Mouse (Mus musculus): ENCODE data around the gene Denr. TPM values are rescaled to one million over a fixed set of nuclear protein-coding genes. Genes with fewer than 3 reads are reported as not detected.

Gene Denr
- 89.2 and 89.5 TPM in 2 replicates for polyA plus RNA-seq (2014; fragmentation: Nextera tagmentation; extraction: Ambion mirVana)

DNA sequence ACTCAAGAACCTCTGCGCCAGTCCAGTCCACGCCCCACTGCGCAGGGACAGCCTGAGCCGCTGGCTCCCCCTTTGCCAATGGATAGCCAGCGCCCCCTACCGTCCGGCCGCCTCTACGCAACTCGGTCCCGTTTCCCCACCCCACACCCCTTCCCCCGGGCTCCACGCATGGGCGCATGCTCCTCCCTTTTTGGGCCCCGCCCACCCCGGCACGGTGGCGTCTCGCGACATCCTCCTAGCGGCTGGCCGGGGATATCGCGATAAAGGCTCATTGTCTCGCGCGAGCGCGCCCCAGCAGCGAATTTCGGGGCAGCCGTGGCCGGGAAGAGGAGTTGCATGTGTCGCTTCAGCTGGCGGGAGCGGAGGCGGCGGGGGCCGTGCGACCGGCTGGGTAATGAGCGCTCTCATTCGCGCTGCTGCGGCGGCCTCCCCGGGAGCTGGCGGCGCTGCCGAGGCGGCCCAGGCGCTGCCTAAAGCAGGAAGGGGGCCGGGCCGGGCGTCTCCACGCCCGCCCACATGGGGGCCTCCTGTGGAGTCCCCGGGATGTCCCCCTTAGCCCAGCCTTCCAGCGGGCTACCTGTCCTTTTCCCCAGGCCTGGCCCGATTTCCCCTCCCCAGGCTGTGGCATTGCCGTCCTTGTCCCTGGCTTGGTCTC, at the start of gene Denr:
Gene Denr, plus strand, starts transcription at position 200 of the 655 bp plus-strand sequence.
- H3K9me3 ChIP-seq (ENCODE audit: control insufficient read depth, low read length), result no peaks in the 10 kb centered on the region
- peak within 1 kb of the TSS; percentile 78 to 83; a peak in 3 of 4 replicates for H3K27ac ChIP-seq (replicated peaks in 1 of 2; ENCODE audit: control insufficient read depth in 1 of 2, insufficient read depth in 1 of 2, low read depth in 2 of 2, low read length in 2 of 2)
- peak within 1 kb of the TSS; percentile 72 to 91 for H3K4me3 ChIP-seq (ENCODE audit: control insufficient read depth in 1 of 2, insufficient read depth in 1 of 2, low read depth in 1 of 2, low read length in 2 of 2)
- peaks cover 37% of the 10 kb centered on the region for H3K36me3 ChIP-seq (ENCODE audit: control insufficient read depth, insufficient read depth, low read length)
- peak within 1 kb of the TSS; percentile 98 for H3K9ac ChIP-seq (ENCODE audit: low read length)
- no peaks in the 10 kb centered on the region for H3K27me3 ChIP-seq (ENCODE audit: control insufficient read depth, insufficient read depth, low read length)
- WGBS, result under 1% methylated on average over 61 of the region's 61 CpGs
- H3K4me2 ChIP-seq (ENCODE audit: low read length), result peak within 1 kb of the TSS; percentile 86
- ATAC-seq (ENCODE audit: insufficient number of reproducible peaks, insufficient read depth, low FRiP score, low read depth), result peak; percentile 92
- peaks cover 7 to 12% of the 10 kb centered on the region in 2 experiments for H3K4me1 ChIP-seq (ENCODE audit: control insufficient read depth in 2 of 2, insufficient read depth in 2 of 2, low read length in 2 of 2)

GRCm38 (mm10) chr5:123858798-123859197, 48.2 kb upstream of the Denr start:
- Histone ChIP-seq H3K9ac (ENCODE audit: low read length) (no peak overlapping the region), H3K36me3 (ENCODE audit: control insufficient read depth, insufficient read depth, low read length) (no peaks in the 10 kb centered on the region), H3K9me3 (ENCODE audit: control insufficient read depth, low read length) (no peaks in the 10 kb centered on the region), H3K4me2 (ENCODE audit: low read length) (no peak overlapping the region), H3K4me3 (ENCODE audit: control insufficient read depth in 1 of 2, insufficient read depth in 1 of 2, low read depth in 1 of 2, low read length in 2 of 2) (no peak overlapping the region), H3K27ac (replicated peaks in 1 of 2; ENCODE audit: control insufficient read depth in 1 of 2, insufficient read depth in 1 of 2, low read depth in 2 of 2, low read length in 2 of 2) (no peak overlapping the region), H3K4me1 (ENCODE audit: control insufficient read depth in 2 of 2, insufficient read depth in 2 of 2, low read length in 2 of 2) (no peaks in the 10 kb centered on the region), H3K27me3 (ENCODE audit: control insufficient read depth, insufficient read depth, low read length) (no peaks in the 10 kb centered on the region)
- ATAC-seq (ENCODE audit: insufficient number of reproducible peaks, insufficient read depth, low FRiP score, low read depth), result no peak
- WGBS, result 75% methylated on average over 11 of the region's 11 CpGs

- H3K4me2 ChIP-seq (ENCODE audit: low read length), result no peak overlapping the region; the same call in 1 of the 2 replicates
- H3K4me1 ChIP-seq (ENCODE audit: control insufficient read depth in 2 of 2, insufficient read depth in 2 of 2, low read length in 2 of 2), result no peaks in the 10 kb centered on the region
- H3K9ac ChIP-seq (ENCODE audit: low read length), result no peak overlapping the region
- no peaks in the 10 kb centered on the region for H3K27me3 ChIP-seq (ENCODE audit: control insufficient read depth, insufficient read depth, low read length)
- no peaks in the 10 kb centered on the region for H3K36me3 ChIP-seq (ENCODE audit: control insufficient read depth, insufficient read depth, low read length)
- ATAC-seq (ENCODE audit: insufficient number of reproducible peaks, insufficient read depth, low FRiP score, low read depth), result no peak
- H3K27ac ChIP-seq (replicated peaks in 1 of 2; ENCODE audit: control insufficient read depth in 1 of 2, insufficient read depth in 1 of 2, low read depth in 2 of 2, low read length in 2 of 2), result no peak overlapping the region
- 68% methylated on average over 15 of the region's 15 CpGs for WGBS
- H3K4me3 ChIP-seq (ENCODE audit: control insufficient read depth in 1 of 2, insufficient read depth in 1 of 2, low read depth in 1 of 2, low read length in 2 of 2), result no peak overlapping the region
- H3K9me3 ChIP-seq (ENCODE audit: control insufficient read depth, low read length), result no peaks in the 10 kb centered on the region
Measured at GRCm38 (mm10) chr5:123862374-123863350, 44.3 kb upstream of the Denr start.

DNA sequence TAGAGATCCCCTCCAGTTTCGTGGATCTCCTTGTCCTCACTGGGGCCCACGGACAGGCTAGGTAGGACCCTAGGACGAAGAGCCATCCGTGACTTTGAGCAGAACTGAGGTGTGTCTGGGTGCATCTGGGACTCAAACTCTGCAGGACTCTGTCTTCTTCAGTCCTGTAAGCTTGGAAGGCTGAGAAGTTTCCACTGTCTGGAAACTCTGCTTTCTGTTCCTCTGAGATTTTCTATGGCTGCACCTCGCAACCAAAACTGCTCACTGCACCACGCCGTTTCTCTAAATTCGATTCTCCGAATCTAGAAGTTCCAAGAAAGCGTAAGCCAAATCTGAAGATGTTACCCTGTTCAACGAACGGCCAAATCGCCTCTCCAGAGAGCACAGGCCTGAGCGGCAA, 43.0 kb upstream of the Denr start:
- H3K9ac ChIP-seq (ENCODE audit: low read length), result no peak overlapping the region
- no peak overlapping the region for H3K4me2 ChIP-seq (ENCODE audit: low read length)
- H3K9me3 ChIP-seq (ENCODE audit: control insufficient read depth, low read length), result no peaks in the 10 kb centered on the region
- H3K4me1 ChIP-seq (ENCODE audit: control insufficient read depth in 2 of 2, insufficient read depth in 2 of 2, low read length in 2 of 2), result no peaks in the 10 kb centered on the region
- 84% methylated on average over 14 of the region's 14 CpGs for WGBS
- no peaks in the 10 kb centered on the region for H3K36me3 ChIP-seq (ENCODE audit: control insufficient read depth, insufficient read depth, low read length)
- ATAC-seq (ENCODE audit: insufficient number of reproducible peaks, insufficient read depth, low FRiP score, low read depth), result no peak
- no peak overlapping the region for H3K4me3 ChIP-seq (ENCODE audit: control insufficient read depth in 1 of 2, insufficient read depth in 1 of 2, low read depth in 1 of 2, low read length in 2 of 2)
- no peaks in the 10 kb centered on the region for H3K27me3 ChIP-seq (ENCODE audit: control insufficient read depth, insufficient read depth, low read length)
- no peak overlapping the region for H3K27ac ChIP-seq (replicated peaks in 1 of 2; ENCODE audit: control insufficient read depth in 1 of 2, insufficient read depth in 1 of 2, low read depth in 2 of 2, low read length in 2 of 2)

DNA sequence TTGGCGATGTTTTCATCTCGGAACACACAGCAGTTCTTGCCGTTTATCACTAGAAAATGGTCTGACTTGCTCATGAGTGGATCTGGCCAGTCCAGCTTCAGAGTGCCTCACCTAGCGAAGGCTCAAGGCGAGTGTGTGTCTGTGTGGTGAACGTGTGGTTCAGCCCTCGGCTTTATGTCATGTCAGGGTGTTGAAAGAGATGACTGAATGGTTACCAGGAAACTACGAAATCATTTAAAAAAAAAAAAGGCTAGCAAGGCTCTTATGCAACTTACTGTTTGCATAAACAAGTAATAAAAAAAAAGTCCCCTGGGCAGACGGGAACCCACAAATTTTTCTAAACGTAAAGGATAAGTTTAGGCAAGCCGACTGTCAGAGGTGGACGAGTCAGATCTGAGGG, 41.6 kb upstream of the Denr start, which contains the start of gene Hcar2:
Gene Hcar2, minus strand, starts transcription at position 135 of the 400 bp plus-strand sequence.
- Histone ChIP-seq H3K27me3 (ENCODE audit: control insufficient read depth, insufficient read depth, low read length) (no peaks in the 10 kb centered on the region), H3K9me3 (ENCODE audit: control insufficient read depth, low read length) (no peaks in the 10 kb centered on the region), H3K9ac (ENCODE audit: low read length) (no peak within 1 kb of the TSS), H3K36me3 (ENCODE audit: control insufficient read depth, insufficient read depth, low read length) (no peaks in the 10 kb centered on the region), H3K4me3 (ENCODE audit: control insufficient read depth in 1 of 2, insufficient read depth in 1 of 2, low read depth in 1 of 2, low read length in 2 of 2) (no peak within 1 kb of the TSS), H3K4me2 (ENCODE audit: low read length) (no peak within 1 kb of the TSS), H3K27ac (replicated peaks in 1 of 2; ENCODE audit: control insufficient read depth in 1 of 2, insufficient read depth in 1 of 2, low read depth in 2 of 2, low read length in 2 of 2) (no peak within 1 kb of the TSS), H3K4me1 (ENCODE audit: control insufficient read depth in 2 of 2, insufficient read depth in 2 of 2, low read length in 2 of 2) (no peaks in the 10 kb centered on the region)
- ATAC-seq (ENCODE audit: insufficient number of reproducible peaks, insufficient read depth, low FRiP score, low read depth), result no peak
- WGBS, result 77% methylated on average over 12 of the region's 12 CpGs

- no peaks in the 10 kb centered on the region for H3K36me3 ChIP-seq (ENCODE audit: control insufficient read depth, insufficient read depth, low read length)
- H3K4me2 ChIP-seq (ENCODE audit: low read length), result no peak overlapping the region
- no peaks in the 10 kb centered on the region for H3K27me3 ChIP-seq (ENCODE audit: control insufficient read depth, insufficient read depth, low read length)
- no peak overlapping the region for H3K27ac ChIP-seq (replicated peaks in 1 of 2; ENCODE audit: control insufficient read depth in 1 of 2, insufficient read depth in 1 of 2, low read depth in 2 of 2, low read length in 2 of 2)
- no peak for ATAC-seq (ENCODE audit: insufficient number of reproducible peaks, insufficient read depth, low FRiP score, low read depth)
- H3K9ac ChIP-seq (ENCODE audit: low read length), result no peak overlapping the region
- H3K4me3 ChIP-seq (ENCODE audit: control insufficient read depth in 1 of 2, insufficient read depth in 1 of 2, low read depth in 1 of 2, low read length in 2 of 2), result no peak overlapping the region
- no peaks in the 10 kb centered on the region for H3K4me1 ChIP-seq (ENCODE audit: control insufficient read depth in 2 of 2, insufficient read depth in 2 of 2, low read length in 2 of 2)
- 77% methylated on average over 4 of the region's 4 CpGs for WGBS
- H3K9me3 ChIP-seq (ENCODE audit: control insufficient read depth, low read length), result no peaks in the 10 kb centered on the region
Measured at GRCm38 (mm10) chr5:123866457-123866856, 40.5 kb upstream of the Denr start.

DNA sequence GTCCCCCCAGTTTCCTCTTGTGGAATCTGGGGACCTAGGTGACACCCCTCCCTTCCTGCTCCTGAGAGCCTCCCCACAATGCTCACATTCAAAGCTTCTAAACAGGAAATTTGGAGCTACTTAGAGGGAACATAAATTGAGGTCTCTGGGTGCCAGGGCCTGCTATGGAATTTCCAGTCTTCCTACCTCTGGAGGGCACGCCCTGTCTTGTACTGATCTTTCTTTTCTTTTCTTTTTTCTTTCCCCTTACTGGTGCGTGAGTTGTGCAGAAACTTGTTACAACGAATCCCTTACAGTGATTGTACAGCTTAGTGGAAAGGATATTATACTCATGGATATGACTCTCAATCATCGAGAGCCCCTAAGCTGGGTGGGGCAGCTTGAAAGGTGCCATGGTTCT, 37.4 kb upstream of the Denr start:
- Histone ChIP-seq H3K9ac (ENCODE audit: low read length) (no peak overlapping the region), H3K36me3 (ENCODE audit: control insufficient read depth, insufficient read depth, low read length) (no peaks in the 10 kb centered on the region), H3K27ac (replicated peaks in 1 of 2; ENCODE audit: control insufficient read depth in 1 of 2, insufficient read depth in 1 of 2, low read depth in 2 of 2, low read length in 2 of 2) (no peak overlapping the region), H3K4me2 (ENCODE audit: low read length) (no peak overlapping the region), H3K4me3 (ENCODE audit: control insufficient read depth in 1 of 2, insufficient read depth in 1 of 2, low read depth in 1 of 2, low read length in 2 of 2) (no peak overlapping the region), H3K4me1 (ENCODE audit: control insufficient read depth in 2 of 2, insufficient read depth in 2 of 2, low read length in 2 of 2) (no peaks in the 10 kb centered on the region), H3K9me3 (ENCODE audit: control insufficient read depth, low read length) (no peaks in the 10 kb centered on the region), H3K27me3 (ENCODE audit: control insufficient read depth, insufficient read depth, low read length) (no peaks in the 10 kb centered on the region)
- ATAC-seq (ENCODE audit: insufficient number of reproducible peaks, insufficient read depth, low FRiP score, low read depth), result no peak
- 84% methylated on average over 4 of the region's 4 CpGs for WGBS
